In the genomic region with DNA sequence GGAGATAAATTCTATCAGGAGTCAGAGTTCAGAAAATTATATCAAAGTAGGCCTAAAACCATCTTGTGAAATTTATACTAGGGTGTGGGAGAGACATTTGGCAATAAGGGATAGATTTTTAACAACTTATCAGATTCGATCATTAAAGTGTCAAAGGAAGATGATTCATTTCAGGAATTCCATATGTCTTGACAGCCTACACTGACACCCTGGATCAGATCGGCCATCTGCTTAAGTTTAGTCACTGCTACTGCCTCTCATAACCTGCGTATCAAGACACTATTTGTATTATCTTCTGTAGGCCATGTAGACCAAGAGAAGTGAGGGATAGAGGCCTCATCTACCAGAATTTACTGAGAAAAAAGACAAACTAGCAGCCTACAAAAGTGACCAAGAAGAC, we compare ENCODE assay signal across 26 mouse cellular contexts.
DNase-seq lines count a peak whose midpoint lies in the region; ATAC-seq and TF ChIP-seq lines count a peak whose summit lies in the region.
"Had no signal": no experiment of that assay in that cellular context is flagged by ENCODE, and none has a peak within 500 bp of the region (broad histone marks: within the 10 kb centered on the region; RNA-seq: fewer than 3 reads in every experiment).

No protein-coding gene starts in this region.

- no peak overlapping the region for H3K27ac ChIP-seq in lung, postnatal 0 days (ENCODE audit: low read length)
- H3K27ac ChIP-seq: embryonic facial prominence, embryonic 10.5 days; embryonic facial prominence, embryonic 12.5 days; forebrain, embryonic 13.5 days; forebrain, embryonic 15.5 days had no signal

- H3K36me3 ChIP-seq in lung, postnatal 0 days (ENCODE audit: insufficient read depth, low read length): no peaks in the 10 kb centered on the region
- H3K36me3 ChIP-seq: embryonic facial prominence, embryonic 10.5 days; embryonic facial prominence, embryonic 12.5 days; forebrain, embryonic 15.5 days; G1E had no signal

- 72% methylated on average over 3 of the region's 3 CpGs for WGBS in lung, postnatal 0 days

- DNase-seq in frontal cortex, adult 2 months (ENCODE audit: extremely low spot score in 1 of 2, low spot score in 1 of 2): peak; percentile 3 to 53
- DNase-seq in frontal cortex, postnatal 25 days (ENCODE audit: low spot score in 2 of 2): no peak
- peak; percentile 15 for DNase-seq in layer of hippocampus, adult 9-10 months (ENCODE audit: low spot score)
- DNase-seq in layer of hippocampus, adult 11-12 months (ENCODE audit: low spot score): no peak
- peak; percentile 7 for DNase-seq in right cerebral cortex, adult 18-20 months
- DNase-seq in right cerebral cortex, postnatal 10 days (ENCODE audit: low spot score in 2 of 2): no peak
- DNase-seq in brain, adult 2 months (ENCODE audit: low read depth, low spot score): peak; percentile 61
- no peak for DNase-seq in lung, postnatal 0 days (ENCODE audit: low spot score)
- DNase-seq: adrenal gland, adult 8-10 months; adrenal gland, postnatal 14 days; adrenal gland, postnatal 36 days; B cell, adult 2 months; cerebellum, adult 11-12 months; cerebellum, adult 2 months; cerebellum, adult 9-10 months; cerebellum, postnatal 10 days; cerebellum, postnatal 25 days had no signal

- H3K27me3 ChIP-seq in lung, postnatal 0 days (replicated peaks; ENCODE audit: insufficient read depth, low read length): no peaks in the 10 kb centered on the region
- H3K27me3 ChIP-seq: CH12.LX; embryonic facial prominence, embryonic 12.5 days; forebrain, embryonic 13.5 days; forebrain, embryonic 15.5 days had no signal

- TF ChIP-seq CTCF in lung, postnatal 0 days (IDR thresholded peaks at IDR 0.05): no peak

- no peak for ATAC-seq in lung, postnatal 0 days
- ATAC-seq: activated CD4-positive, CD25-positive, alpha-beta regulatory T cell, adult 4 months; CD4-positive, CD25-positive, alpha-beta regulatory T cell, adult 4 months; forebrain, embryonic 13.5 days; forebrain, embryonic 15.5 days; Patski had no signal

- no peak for TF ChIP-seq EP300 in lung, postnatal 0 days (IDR thresholded peaks at IDR 0.05)

- no peak overlapping the region for H3K4me3 ChIP-seq in lung, postnatal 0 days (ENCODE audit: low read depth, low read length)
- H3K4me3 ChIP-seq: embryonic facial prominence, embryonic 10.5 days; embryonic facial prominence, embryonic 12.5 days; forebrain, embryonic 13.5 days; forebrain, embryonic 15.5 days had no signal

- H3K4me1 ChIP-seq in lung, postnatal 0 days (ENCODE audit: insufficient read depth, low read depth, low read length): no peaks in the 10 kb centered on the region
- H3K4me1 ChIP-seq: embryonic facial prominence, embryonic 10.5 days; embryonic facial prominence, embryonic 12.5 days; forebrain, embryonic 13.5 days; forebrain, embryonic 15.5 days had no signal

- H3K9ac ChIP-seq in lung, postnatal 0 days (replicated peaks; ENCODE audit: low read depth): no peak overlapping the region
- H3K9ac ChIP-seq: embryonic facial prominence, embryonic 12.5 days; forebrain, embryonic 13.5 days; forebrain, embryonic 15.5 days had no signal

- no peaks in the 10 kb centered on the region for H3K9me3 ChIP-seq in lung, postnatal 0 days (ENCODE audit: low read length)
- H3K9me3 ChIP-seq: embryonic facial prominence, embryonic 10.5 days; embryonic facial prominence, embryonic 12.5 days; forebrain, embryonic 13.5 days; forebrain, embryonic 15.5 days had no signal

- H3K4me2 ChIP-seq in lung, postnatal 0 days (replicated peaks; ENCODE audit: low read depth, low read length): no peak overlapping the region
- H3K4me2 ChIP-seq: embryonic facial prominence, embryonic 12.5 days; forebrain, embryonic 13.5 days; forebrain, embryonic 15.5 days had no signal

Comparison
In these comparisons a context has a peak if more than half of its experiments do, and no peak if none do; other contexts are left out.
1. DNase-seq: peak in frontal cortex, adult 2 months (2 of 2), layer of hippocampus, adult 9-10 months (single experiment), right cerebral cortex, adult 18-20 months (single experiment) and brain, adult 2 months (single experiment); none in frontal cortex, postnatal 25 days (0 of 2), layer of hippocampus, adult 11-12 months (single experiment), right cerebral cortex, postnatal 10 days (0 of 2) and lung, postnatal 0 days (single experiment).